Mouse (Mus musculus): Measurements from ENCODE around the gene Pcnx. TPM values are rescaled to one million over a fixed set of nuclear protein-coding genes. Genes with fewer than 3 reads are reported as not detected.

Pcnx gene
- total RNA-seq, 2 experiments from 2014 or later = 56.4 to 66.9 TPM

Other genes with a start within 250 kb of the Pcnx start
- gene Ttc9, start 228.8 kb upstream of the Pcnx start, total RNA-seq (2021) = 10 to 100 TPM; 27.3 to 31.0 TPM
- gene Map3k9, start 78.8 kb upstream of the Pcnx start, total RNA-seq (2021) = under 1 TPM; 0.34 to 0.41 TPM